Mouse (Mus musculus): Measurements from ENCODE around the gene Ino80.
"Not testable (repeated sequence)": the region's sequence is repeated elsewhere in the genome, so short reads cannot be mapped to it uniquely, and the experiment has no call there.

Ino80 gene

GRCm38 (mm10) chr2:119477571-119478396 is at the start of gene Ino80:
Gene Ino80, minus strand, starts transcription at chr2:119477687.
- DNase-seq (ENCODE audit: low spot score), result peak; percentile 97

- DNase-seq (ENCODE audit: low spot score), result no peak
Observed at GRCm38 (mm10) chr2:119525422-119525821, 47.9 kb upstream of the Ino80 start.

GRCm38 (mm10) chr2:119523836-119524235 is 46.3 kb upstream of the Ino80 start:
- DNase-seq (ENCODE audit: low spot score), result no peak

- DNase-seq (ENCODE audit: low spot score), result no peak
Observed at GRCm38 (mm10) chr2:119520550-119520949, 43.1 kb upstream of the Ino80 start.

GRCm38 (mm10) chr2:119516811-119517210 is 39.3 kb upstream of the Ino80 start:
- no peak for DNase-seq (ENCODE audit: low spot score)

GRCm38 (mm10) chr2:119514026-119514522 is 36.6 kb upstream of the Ino80 start:
- no peak for DNase-seq (ENCODE audit: low spot score)

GRCm38 (mm10) chr2:119512292-119512691 is 34.8 kb upstream of the Ino80 start:
- no peak for DNase-seq (ENCODE audit: low spot score)

- no peak for DNase-seq (ENCODE audit: low spot score)
Observed at GRCm38 (mm10) chr2:119510856-119511255, 33.4 kb upstream of the Ino80 start.

GRCm38 (mm10) chr2:119508518-119508917 is 31.0 kb upstream of the Ino80 start:
- not testable (repeated sequence) for DNase-seq (ENCODE audit: low spot score)

GRCm38 (mm10) chr2:119507108-119507507 is 29.6 kb upstream of the Ino80 start:
- no peak for DNase-seq (ENCODE audit: low spot score)

GRCm38 (mm10) chr2:119500965-119501652 is 23.6 kb upstream of the Ino80 start:
- no peak for DNase-seq (ENCODE audit: low spot score)

GRCm38 (mm10) chr2:119498859-119499258 is 21.4 kb upstream of the Ino80 start:
- DNase-seq (ENCODE audit: low spot score), result no peak

- no peak for DNase-seq (ENCODE audit: low spot score)
Observed at GRCm38 (mm10) chr2:119496082-119496481, 18.6 kb upstream of the Ino80 start.

GRCm38 (mm10) chr2:119491953-119492352 is 14.5 kb upstream of the Ino80 start:
- DNase-seq (ENCODE audit: low spot score), result no peak

- DNase-seq (ENCODE audit: low spot score), result no peak
Observed at GRCm38 (mm10) chr2:119486488-119486887, 9.0 kb upstream of the Ino80 start.

GRCm38 (mm10) chr2:119482307-119482706 is 4.8 kb upstream of the Ino80 start:
- no peak for DNase-seq (ENCODE audit: low spot score)

GRCm38 (mm10) chr2:119478397-119478749 is 886 bp upstream of the Ino80 start:
- DNase-seq (ENCODE audit: low spot score), result no peak

GRCm38 (mm10) chr2:119476621-119477391 is 681 bp downstream of the Ino80 start:
- peak; percentile 6 for DNase-seq (ENCODE audit: low spot score)

- DNase-seq (ENCODE audit: low spot score), result no peak
Observed at GRCm38 (mm10) chr2:119476166-119476565, 1.3 kb downstream of the Ino80 start.

GRCm38 (mm10) chr2:119463945-119464344 is 13.5 kb downstream of the Ino80 start:
- no peak for DNase-seq (ENCODE audit: low spot score)

- no peak for DNase-seq (ENCODE audit: low spot score)
Observed at GRCm38 (mm10) chr2:119463114-119463775, 14.2 kb downstream of the Ino80 start.

- no peak for DNase-seq (ENCODE audit: low spot score)
Observed at GRCm38 (mm10) chr2:119461028-119461427, 16.5 kb downstream of the Ino80 start.
